Mouse (Mus musculus): ENCODE measurements at regions not wholly inside any gene's neighbourhood (a gene's known extent, or its start where the extent isn't known, plus 50 kb on each side); places are given as distances from the start of the nearest gene placed in this dataset.
A peak's percentile ranks its signal among the peaks of the same experiment; 100 is the strongest.

- H3K4me1 ChIP-seq (ENCODE audit: control insufficient read depth, insufficient read depth, low read length) = no peaks in the 10 kb centered on the region
- H3K9me3 ChIP-seq (ENCODE audit: control insufficient read depth, low read length) = no peaks in the 10 kb centered on the region
- no peaks in the 10 kb centered on the region for H3K27me3 ChIP-seq (ENCODE audit: control insufficient read depth, insufficient read depth, low read length)
- H3K27ac ChIP-seq (ENCODE audit: low read depth, low read length) = no peak overlapping the region
- no peak overlapping the region for H3K4me2 ChIP-seq (ENCODE audit: low read depth)
- H3K36me3 ChIP-seq (ENCODE audit: control insufficient read depth, insufficient read depth, low read length) = no peaks in the 10 kb centered on the region
- WGBS = 74% methylated on average over 10 of the region's 10 CpGs
- ATAC-seq (ENCODE audit: insufficient read depth, low FRiP score, low TSS enrichment) = no peak
- H3K4me3 ChIP-seq (ENCODE audit: low read depth, low read length) = no peak overlapping the region
- H3K9ac ChIP-seq (ENCODE audit: low read length) = no peak overlapping the region
- no peak for DNase-seq (ENCODE audit: low spot score)
Measured at GRCm38 (mm10) chr2:68799993-68800740, 61.1 kb upstream of the Cers6 start.

GRCm38 (mm10) chr2:68804117-68804516 lies 57.1 kb upstream of the Cers6 start:
- ATAC-seq (ENCODE audit: insufficient read depth, low FRiP score, low TSS enrichment) (no peak), DNase-seq (ENCODE audit: low spot score) (no peak)
- no peak overlapping the region for H3K27ac ChIP-seq (ENCODE audit: low read depth, low read length)
- H3K4me2 ChIP-seq (ENCODE audit: low read depth) = no peak overlapping the region
- no peaks in the 10 kb centered on the region for H3K9me3 ChIP-seq (ENCODE audit: control insufficient read depth, low read length)
- no peak overlapping the region for H3K4me3 ChIP-seq (ENCODE audit: low read depth, low read length)
- H3K36me3 ChIP-seq (ENCODE audit: control insufficient read depth, insufficient read depth, low read length) = no peaks in the 10 kb centered on the region
- no peaks in the 10 kb centered on the region; the same call in 1 of the 2 replicates for H3K4me1 ChIP-seq (ENCODE audit: control insufficient read depth, insufficient read depth, low read length)
- no peaks in the 10 kb centered on the region for H3K27me3 ChIP-seq (ENCODE audit: control insufficient read depth, insufficient read depth, low read length)
- WGBS = 84% methylated on average over 6 of the region's 6 CpGs
- H3K9ac ChIP-seq (ENCODE audit: low read length) = no peak overlapping the region

- no peak overlapping the region for H3K4me3 ChIP-seq (ENCODE audit: low read depth, low read length)
- no peaks in the 10 kb centered on the region for H3K27me3 ChIP-seq (ENCODE audit: control insufficient read depth, insufficient read depth, low read length)
- H3K9me3 ChIP-seq (ENCODE audit: control insufficient read depth, low read length) = no peaks in the 10 kb centered on the region
- DNase-seq (ENCODE audit: low spot score) (peak; percentile 23), ATAC-seq (ENCODE audit: insufficient read depth, low FRiP score, low TSS enrichment) (no peak)
- no peak overlapping the region for H3K4me2 ChIP-seq (ENCODE audit: low read depth)
- no peak overlapping the region for H3K27ac ChIP-seq (ENCODE audit: low read depth, low read length)
- H3K4me1 ChIP-seq (ENCODE audit: control insufficient read depth, insufficient read depth, low read length) = no peaks in the 10 kb centered on the region; the same call in 1 of the 2 replicates
- H3K36me3 ChIP-seq (ENCODE audit: control insufficient read depth, insufficient read depth, low read length) = no peaks in the 10 kb centered on the region
- no peak overlapping the region for H3K9ac ChIP-seq (ENCODE audit: low read length)
- WGBS = 36% methylated on average over 3 of the region's 3 CpGs
Measured at GRCm38 (mm10) chr2:68805866-68806265, 55.4 kb upstream of the Cers6 start.

- H3K4me2 ChIP-seq (ENCODE audit: low read depth) = no peak overlapping the region
- no peak overlapping the region for H3K27ac ChIP-seq (ENCODE audit: low read depth, low read length)
- H3K27me3 ChIP-seq (ENCODE audit: control insufficient read depth, insufficient read depth, low read length) = no peaks in the 10 kb centered on the region
- H3K4me3 ChIP-seq (ENCODE audit: low read depth, low read length) = no peak overlapping the region
- DNase-seq (ENCODE audit: low spot score) (no peak), ATAC-seq (ENCODE audit: insufficient read depth, low FRiP score, low TSS enrichment) (no peak)
- no peaks in the 10 kb centered on the region for H3K9me3 ChIP-seq (ENCODE audit: control insufficient read depth, low read length)
- H3K36me3 ChIP-seq (ENCODE audit: control insufficient read depth, insufficient read depth, low read length) = no peaks in the 10 kb centered on the region
- H3K4me1 ChIP-seq (ENCODE audit: control insufficient read depth, insufficient read depth, low read length) = no peaks in the 10 kb centered on the region; the same call in 1 of the 2 replicates
- WGBS = 63% methylated on average over 10 of the region's 10 CpGs
- H3K9ac ChIP-seq (ENCODE audit: low read length) = no peak overlapping the region
Measured at GRCm38 (mm10) chr2:68806311-68806895, 54.8 kb upstream of the Cers6 start.
